Mouse (Mus musculus) spleen, postnatal 4 days (tissue): ENCODE measurements around the gene Rpl23a.
"Not testable (repeated sequence)": the region's sequence is repeated elsewhere in the genome, so short reads cannot be mapped to it uniquely, and the experiment has no call there.

Source experiments
- DNase-seq, 2 experiments: peaks; one replicate each; pipeline ENCODE4 v3.0.0; 2022; ENCODE audit warnings: low spot score in 2 of 2

Gene Rpl23a

DNA sequence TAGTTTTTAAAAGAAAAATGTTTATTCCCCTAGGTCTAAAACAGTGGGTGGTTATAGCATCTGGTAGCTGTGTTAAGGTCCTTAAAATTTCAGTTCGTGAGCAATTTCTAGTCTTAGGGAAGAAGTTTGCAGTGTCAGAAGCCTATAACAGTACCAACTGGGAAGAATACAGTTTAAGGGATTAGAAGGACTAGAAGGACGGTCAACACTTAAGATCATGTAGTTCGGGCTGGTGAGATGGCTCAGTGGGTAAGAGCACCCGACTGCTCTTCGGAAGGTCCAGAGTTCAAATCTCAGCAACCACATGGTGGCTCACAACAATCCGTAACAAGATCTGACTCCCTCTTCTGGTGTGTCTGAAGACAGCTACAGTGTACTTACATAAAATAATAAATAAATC lies 1.3 kb upstream of the Rpl23a start:
- DNase-seq = not testable (repeated sequence)

GRCm38 (mm10) chr11:78183884-78184514 lies 615 bp upstream of the Rpl23a start:
- no peak for DNase-seq

DNA sequence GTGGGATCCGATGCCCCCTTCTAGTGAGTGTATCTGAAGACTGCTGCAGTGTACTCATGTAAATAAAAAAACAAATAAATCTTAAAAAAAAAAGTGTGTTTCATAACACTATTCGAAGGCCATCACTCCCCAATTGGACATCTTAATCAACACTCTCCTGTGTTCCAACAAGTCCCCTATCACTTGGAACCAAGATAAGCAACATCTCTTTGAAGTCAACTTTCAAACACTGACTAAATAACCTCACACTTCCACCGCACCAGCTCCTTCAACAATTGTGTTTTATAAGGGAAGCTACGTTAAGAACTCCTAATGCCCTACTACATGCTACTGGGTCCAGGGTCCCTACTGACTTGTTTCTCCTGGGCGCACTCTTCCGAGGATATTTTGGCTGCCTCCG lies 934 bp downstream of the Rpl23a start:
- no peak for DNase-seq

GRCm38 (mm10) chr11:78181830-78182357 lies 1.5 kb downstream of the Rpl23a start:
- DNase-seq = no peak

GRCm38 (mm10) chr11:78180081-78180761 lies 3.2 kb downstream of the Rpl23a start:
- no peak for DNase-seq

DNA sequence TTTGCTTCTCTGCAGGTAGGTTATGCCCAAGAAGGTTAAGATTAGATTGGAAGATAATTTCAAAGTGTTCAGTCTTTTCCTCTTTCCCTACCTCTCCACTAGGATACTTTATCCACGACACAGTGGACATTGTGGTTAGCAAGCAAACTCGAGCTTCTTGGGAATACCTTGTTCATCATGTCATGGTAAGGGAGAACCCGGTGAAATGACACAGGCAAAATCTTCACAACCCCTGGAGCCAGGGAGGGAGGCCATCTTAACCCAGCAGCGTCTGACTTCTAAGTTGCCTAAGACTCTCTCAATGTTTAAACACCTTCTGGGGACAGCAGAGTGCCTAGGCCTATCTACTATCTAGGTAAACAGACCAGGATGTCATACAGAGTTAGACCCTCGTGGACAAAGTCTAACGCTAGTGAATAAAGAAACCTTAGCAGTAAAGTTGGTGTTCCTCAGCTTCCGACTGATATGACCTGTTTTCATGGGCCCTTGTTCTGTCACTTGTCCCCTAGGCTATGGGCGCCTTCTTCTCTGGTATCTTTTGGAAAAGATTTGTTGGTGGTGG lies 3.9 kb downstream of the Rpl23a start:
- no peak for DNase-seq

DNA sequence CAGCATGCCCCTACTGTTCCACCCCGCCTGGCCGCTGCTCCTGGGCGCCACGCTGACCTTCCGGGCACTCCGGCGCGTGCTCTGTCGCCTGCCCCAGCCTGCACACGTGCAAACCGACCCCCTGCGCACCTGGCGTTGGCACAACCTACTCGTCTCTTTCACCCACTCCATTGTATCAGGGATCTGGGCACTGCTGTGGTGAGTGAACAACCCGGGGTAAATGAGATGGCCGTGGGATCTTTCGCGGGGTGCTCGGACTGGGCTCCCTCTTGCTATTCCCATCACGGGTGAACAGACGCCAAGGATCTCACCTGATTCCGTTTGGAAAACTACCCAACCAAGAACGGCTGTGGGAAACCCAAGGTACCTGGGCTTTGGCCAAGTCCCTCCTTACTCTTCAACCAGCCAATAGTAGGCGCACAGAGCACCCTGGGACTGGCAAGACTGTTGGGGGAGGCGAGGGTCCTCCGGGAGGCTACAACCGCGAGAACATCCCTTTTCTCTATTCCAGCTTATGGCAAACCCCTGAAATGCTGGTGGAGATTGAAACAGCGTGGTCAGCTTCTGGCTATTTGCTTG lies 4.4 kb downstream of the Rpl23a start:
- DNase-seq = peak; percentile 63 to 81

- peak; percentile 96 to 98 for DNase-seq
Measured at GRCm38 (mm10) chr11:78177903-78178858, 5.2 kb downstream of the Rpl23a start.

GRCm38 (mm10) chr11:78177437-78177836 lies 5.9 kb downstream of the Rpl23a start:
- peak; percentile 62 to 82 for DNase-seq

GRCm38 (mm10) chr11:78176905-78177331 lies 6.5 kb downstream of the Rpl23a start:
- peak in 1 of 2 experiments; percentile 74 for DNase-seq

GRCm38 (mm10) chr11:78176402-78176862 lies 7.0 kb downstream of the Rpl23a start, which contains the start of the genes Nek8 and Tlcd1:
TSS of gene Nek8 (minus strand) at chr11:78176675.
TSS of gene Tlcd1 (plus strand) at chr11:78176711.
- peak; percentile 96 for DNase-seq

DNA sequence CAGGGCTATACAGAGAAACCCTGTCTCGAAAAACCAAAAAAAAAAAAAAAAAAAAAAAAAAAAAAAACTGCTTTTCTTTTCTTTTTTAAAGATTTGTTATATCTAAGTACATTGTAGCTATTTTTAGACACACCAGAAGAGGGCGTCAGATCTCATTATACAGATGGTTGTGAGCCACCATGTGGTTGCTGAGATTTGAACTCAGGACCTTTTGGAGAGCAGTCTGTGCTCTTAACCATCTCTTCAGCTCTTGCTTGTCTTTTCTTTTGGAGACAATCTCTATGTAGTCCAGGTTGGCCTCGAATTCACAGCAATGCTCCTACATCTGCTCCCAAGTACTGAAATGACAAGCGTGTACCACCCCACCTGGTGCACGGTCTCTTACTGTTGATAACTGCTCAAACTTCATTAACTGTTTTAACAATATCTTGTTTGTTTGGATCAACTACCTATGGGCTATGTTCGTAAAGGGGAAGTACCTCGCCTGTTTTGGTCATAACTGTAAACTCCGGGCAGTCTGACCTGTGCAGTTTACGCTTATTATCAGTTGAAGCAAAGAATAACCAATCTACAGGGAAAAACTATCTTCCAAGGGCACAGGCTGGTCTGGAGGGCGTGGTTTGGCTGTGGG lies 7.5 kb downstream of the Rpl23a start:
- no peak for DNase-seq

GRCm38 (mm10) chr11:78174506-78174905 lies 8.9 kb downstream of the Rpl23a start:
- no peak for DNase-seq

DNA sequence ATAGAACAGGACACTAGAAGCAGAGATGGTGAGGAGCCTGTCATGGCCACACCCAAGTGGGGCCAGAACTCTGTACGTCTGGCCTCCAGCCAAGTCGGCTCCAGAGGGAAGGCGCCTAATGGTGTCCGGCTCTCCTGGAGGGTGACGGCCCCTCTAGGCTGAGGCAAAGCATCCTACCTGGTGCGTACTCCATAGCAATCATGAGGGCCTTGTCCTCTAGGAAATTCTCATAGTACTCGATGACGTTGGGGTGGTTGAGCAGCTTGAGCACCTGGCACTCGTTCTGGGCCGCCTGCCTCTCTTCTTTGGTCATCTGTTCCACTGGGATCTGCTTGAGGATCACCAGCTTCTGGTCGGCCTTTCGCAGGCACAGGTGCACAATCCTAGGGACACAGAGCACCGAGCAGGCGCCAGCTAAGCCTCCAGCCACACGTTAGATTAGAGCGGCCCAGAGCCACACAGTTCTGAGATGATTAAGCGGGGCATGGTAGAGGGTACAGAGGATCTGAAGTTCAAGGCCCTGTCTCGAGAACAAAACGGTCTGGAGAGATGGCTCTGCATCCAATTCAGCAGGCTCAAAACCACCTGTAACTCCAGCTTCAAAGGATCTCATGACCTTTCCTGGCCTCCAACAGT lies 10.5 kb downstream of the Rpl23a start:
- DNase-seq = peak in 1 of 2 experiments; percentile 65

- DNase-seq = peak; percentile 54 to 77
Measured at GRCm38 (mm10) chr11:78172034-78172747, 11.2 kb downstream of the Rpl23a start.

- no peak for DNase-seq
Measured at GRCm38 (mm10) chr11:78171328-78171727, 12.1 kb downstream of the Rpl23a start.

DNA sequence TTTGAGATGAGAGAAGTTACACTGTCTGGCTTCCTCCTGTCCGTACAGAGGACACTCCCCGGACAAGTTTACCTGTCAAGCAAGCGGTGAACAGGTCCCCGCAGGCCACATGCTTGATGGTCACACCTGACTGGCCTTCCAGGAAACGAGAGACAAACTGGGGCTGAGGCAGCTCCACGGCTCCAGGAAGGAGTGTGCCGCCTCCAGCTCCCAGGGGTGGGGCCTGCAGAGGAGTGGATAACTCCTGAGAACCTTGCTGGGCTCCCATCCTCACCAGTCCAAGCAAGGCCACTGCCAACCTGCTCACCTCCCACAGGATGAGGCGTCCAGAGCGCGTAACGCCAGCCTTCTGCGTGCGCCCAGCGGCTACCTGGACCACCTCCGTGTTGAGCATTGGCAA lies 13.1 kb downstream of the Rpl23a start:
- peak in 1 of 2 experiments; percentile 66 for DNase-seq

DNA sequence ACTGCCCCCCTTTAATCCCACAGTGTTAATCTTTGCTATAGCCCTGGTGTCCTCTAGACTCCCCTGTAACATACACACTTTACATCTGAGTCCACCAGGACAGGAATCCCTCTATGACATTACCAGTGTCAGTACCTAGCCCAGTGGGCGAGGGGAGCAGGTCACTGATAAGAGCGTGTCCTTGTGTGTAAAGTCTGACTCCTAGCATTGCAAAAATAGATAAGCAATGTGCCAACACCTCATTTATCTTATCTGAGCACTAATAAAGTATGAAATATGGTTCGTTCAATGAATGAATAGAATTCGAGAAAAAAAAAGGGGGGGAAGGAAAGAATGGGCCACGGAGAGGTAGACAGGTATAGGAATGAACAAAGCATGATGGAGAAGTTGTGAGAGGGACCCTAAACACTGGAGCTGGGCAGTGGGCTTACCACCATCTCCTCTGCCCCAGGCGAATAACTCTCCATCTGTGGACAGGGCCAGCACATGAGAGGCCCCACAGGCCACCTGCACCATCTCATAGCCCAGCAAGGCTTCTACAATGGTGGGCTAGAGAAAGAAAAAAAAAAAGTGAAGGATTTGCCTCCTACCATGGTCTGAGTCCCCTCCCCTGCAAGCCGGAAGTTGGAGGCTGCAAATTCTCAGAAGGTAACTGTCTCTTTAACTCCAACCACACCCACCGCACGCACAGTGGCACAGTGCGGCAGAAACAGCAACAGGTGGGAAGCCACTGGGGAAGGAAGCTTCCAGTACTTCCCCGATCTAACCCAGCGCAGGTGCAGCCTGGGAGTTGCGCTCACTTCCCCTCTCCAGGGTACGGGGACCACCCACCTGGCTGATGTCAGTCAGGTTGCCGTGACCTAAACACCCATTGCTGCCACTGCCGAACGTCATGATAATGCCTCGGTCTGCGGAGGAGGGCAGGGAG lies 14.6 kb downstream of the Rpl23a start:
- peak; percentile 60 to 73 for DNase-seq
